Mouse (Mus musculus): ENCODE measurements at regions not wholly inside any gene's neighbourhood (a gene's known extent, or its start where the extent isn't known, plus 50 kb on each side); places are given as distances from the start of the nearest gene placed in this dataset.

GRCm38 (mm10) chr5:39144225-39144624 is 267.6 kb upstream of the Clnk start:
- TF ChIP-seq CTCF (IDR thresholded peaks at IDR 0.05; ENCODE audit: low read depth) (no peak), EP300 (IDR thresholded peaks at IDR 0.05; ENCODE audit: low read depth) (no peak)
